Mouse (Mus musculus) forebrain, embryonic 16.5 days (tissue): ENCODE measurements at regions not wholly inside any gene's neighbourhood (a gene's known extent, or its start where the extent isn't known, plus 50 kb on each side); places are given as distances from the start of the nearest gene placed in this dataset.
A peak's percentile ranks its signal among the peaks of the same experiment; 100 is the strongest.

ENCODE experiments used
- ATAC-seq: fragments of 200-750 bp; cut with Nextera tagmentation; 2 replicates; pipeline ENCODE4 v1.8.0; 2017; ENCODE audit warnings: mild to moderate bottlenecking, moderate library complexity
- H3K27ac ChIP-seq: fragments of 300-500 bp; sonication (generic); 2 replicates; pipeline ENCODE4 v1.5.1; 2014; ENCODE audit warnings: low read length, control low read depth
- H3K27me3 ChIP-seq: fragments of 300-500 bp; sonication (generic); replicated peaks from 2 replicates; pipeline ENCODE4 v1.6.1; 2014; ENCODE audit warnings: low read length; ENCODE audit not compliant: control insufficient read depth, insufficient read depth
- H3K36me3 ChIP-seq: fragments of 300-500 bp; sonication (generic); 2 replicates; pipeline ENCODE4 v1.6.1; 2014; ENCODE audit not compliant: control insufficient read depth, insufficient read depth
- H3K4me1 ChIP-seq: fragments of 300-500 bp; sonication (generic); replicated peaks from 2 replicates; pipeline ENCODE4 v1.6.1; 2014; ENCODE audit warnings: low read length; ENCODE audit not compliant: control insufficient read depth, insufficient read depth
- H3K4me2 ChIP-seq: fragments of 300-500 bp; sonication (generic); 2 replicates; pipeline ENCODE4 v1.6.1; 2014; ENCODE audit warnings: mild to moderate bottlenecking, low read length, control low read depth
- H3K4me3 ChIP-seq: fragments of 300-500 bp; sonication (generic); replicated peaks from 2 replicates; pipeline ENCODE4 v1.5.1; 2014; ENCODE audit warnings: mild to moderate bottlenecking, low read length, control low read depth
- H3K9ac ChIP-seq: fragments of 300-500 bp; sonication (generic); replicated peaks from 2 replicates; pipeline ENCODE4 v1.6.1; 2014; ENCODE audit warnings: low read depth, low read length, control low read depth
- H3K9me3 ChIP-seq: fragments of 300-500 bp; sonication (generic); 2 replicates; pipeline ENCODE4 v1.6.1; 2016; ENCODE audit warnings: low read length; ENCODE audit not compliant: control insufficient read depth
- WGBS: fragments of 180-500 bp; shearing (Covaris S2); extraction: QIAGEN DNeasy Blood & Tissue Kit; methylation state at CpG from one replicate; pipeline ENCODE4 v1.1.7; 2014; 5-methylcytosine and 5-hydroxymethylcytosine counted together

- Histone ChIP-seq H3K36me3 (no peaks in the 10 kb centered on the region), H3K4me3 (no peak overlapping the region), H3K4me2 (no peak overlapping the region), H3K9me3 (no peaks in the 10 kb centered on the region), H3K9ac (no peak overlapping the region), H3K27ac (no peak overlapping the region), H3K4me1 (no peaks in the 10 kb centered on the region), H3K27me3 (no peaks in the 10 kb centered on the region)
- no peak for ATAC-seq
- whole genome bisulfite sequencing, result 86% methylated on average over 6 of the region's 6 CpGs
Observed at GRCm38 (mm10) chr3:148066701-148067100, 923.7 kb downstream of the Adgrl2 start.

GRCm38 (mm10) chr3:148056074-148056473 lies 934.3 kb downstream of the Adgrl2 start:
- Histone ChIP-seq H3K4me3 (no peak overlapping the region), H3K9ac (no peak overlapping the region), H3K4me1 (no peaks in the 10 kb centered on the region), H3K9me3 (no peaks in the 10 kb centered on the region), H3K4me2 (no peak overlapping the region), H3K27me3 (no peaks in the 10 kb centered on the region), H3K27ac (no peak overlapping the region), H3K36me3 (no peaks in the 10 kb centered on the region)
- WGBS, result 48% methylated on average over 4 of the region's 4 CpGs
- ATAC-seq, result no peak

- no peak overlapping the region for H3K9ac ChIP-seq
Observed at GRCm38 (mm10) chr3:148052516-148052915, 937.8 kb downstream of the Adgrl2 start.

GRCm38 (mm10) chr3:148048247-148048646 lies 942.1 kb downstream of the Adgrl2 start:
- Histone ChIP-seq H3K4me2 (no peak overlapping the region), H3K27ac (no peak overlapping the region), H3K4me3 (no peak overlapping the region), H3K9me3 (no peaks in the 10 kb centered on the region), H3K4me1 (no peaks in the 10 kb centered on the region), H3K9ac (no peak overlapping the region), H3K36me3 (no peaks in the 10 kb centered on the region), H3K27me3 (no peaks in the 10 kb centered on the region)
- ATAC-seq, result no peak
- WGBS, result 94% methylated on average over 2 of the region's 2 CpGs

More at GRCm38 (mm10) chr3:148052516-148052915, 937.8 kb downstream of the Adgrl2 start:
- no peak for ATAC-seq
- Histone ChIP-seq H3K27ac (no peak overlapping the region), H3K36me3 (no peaks in the 10 kb centered on the region), H3K27me3 (no peaks in the 10 kb centered on the region), H3K4me1 (no peaks in the 10 kb centered on the region), H3K4me3 (no peak overlapping the region), H3K4me2 (no peak overlapping the region), H3K9me3 (no peaks in the 10 kb centered on the region)
- WGBS, result 70% methylated on average over 5 of the region's 5 CpGs

GRCm38 (mm10) chr3:148032532-148032931 lies 957.8 kb downstream of the Adgrl2 start:
- peak; percentile 58; the same call in 1 of the 2 replicates for ATAC-seq
- H3K27ac ChIP-seq, result no peak overlapping the region

GRCm38 (mm10) chr3:148005831-148006230 lies 984.5 kb downstream of the Adgrl2 start:
- Histone ChIP-seq H3K4me1 (no peaks in the 10 kb centered on the region), H3K4me3 (no peak overlapping the region), H3K36me3 (no peaks in the 10 kb centered on the region), H3K9me3 (no peaks in the 10 kb centered on the region), H3K27me3 (no peaks in the 10 kb centered on the region), H3K4me2 (no peak overlapping the region), H3K9ac (no peak overlapping the region), H3K27ac (no peak overlapping the region)
- no peak for ATAC-seq
- WGBS, result 66% methylated on average over 5 of the region's 5 CpGs

More at GRCm38 (mm10) chr3:148032532-148032931, 957.8 kb downstream of the Adgrl2 start:
- peaks cover 9% of the 10 kb centered on the region; the same call in 1 of the 2 replicates for H3K4me1 ChIP-seq
- 25% methylated on average over 6 of the region's 6 CpGs for WGBS
- no peaks in the 10 kb centered on the region for H3K36me3 ChIP-seq
- H3K9me3 ChIP-seq, result no peaks in the 10 kb centered on the region
- H3K4me3 ChIP-seq, result no peak overlapping the region
- H3K9ac ChIP-seq, result no peak overlapping the region
- H3K27me3 ChIP-seq, result no peaks in the 10 kb centered on the region
- H3K4me2 ChIP-seq, result peak overlapping the region; percentile 28

- no peaks in the 10 kb centered on the region for H3K36me3 ChIP-seq
- H3K9me3 ChIP-seq, result no peaks in the 10 kb centered on the region
- no peak overlapping the region for H3K4me3 ChIP-seq
- no peak overlapping the region for H3K4me2 ChIP-seq
- ATAC-seq, result no peak
- WGBS, result 60% methylated on average over 3 of the region's 3 CpGs
- H3K9ac ChIP-seq, result no peak overlapping the region
- H3K27ac ChIP-seq, result no peak overlapping the region
- H3K4me1 ChIP-seq, result no peaks in the 10 kb centered on the region
- no peaks in the 10 kb centered on the region for H3K27me3 ChIP-seq
Observed at GRCm38 (mm10) chr3:148004006-148004405, 986.3 kb downstream of the Adgrl2 start.

- no peak overlapping the region for H3K4me2 ChIP-seq
- no peaks in the 10 kb centered on the region for H3K4me1 ChIP-seq
- no peaks in the 10 kb centered on the region for H3K36me3 ChIP-seq
- no peaks in the 10 kb centered on the region for H3K9me3 ChIP-seq
- H3K4me3 ChIP-seq, result no peak overlapping the region
- 76% methylated on average over 15 of the region's 15 CpGs for WGBS
- no peak overlapping the region for H3K9ac ChIP-seq
- no peaks in the 10 kb centered on the region for H3K27me3 ChIP-seq
- H3K27ac ChIP-seq, result no peak overlapping the region
- no peak for ATAC-seq
Observed at GRCm38 (mm10) chr3:147999330-147999953, 990.9 kb downstream of the Adgrl2 start.

GRCm38 (mm10) chr3:147991738-147992137 lies 998.6 kb downstream of the Adgrl2 start:
- Histone ChIP-seq H3K9me3 (no peaks in the 10 kb centered on the region), H3K27me3 (no peaks in the 10 kb centered on the region), H3K4me3 (no peak overlapping the region), H3K36me3 (no peaks in the 10 kb centered on the region), H3K27ac (no peak overlapping the region), H3K4me2 (no peak overlapping the region), H3K9ac (no peak overlapping the region), H3K4me1 (0 out of 2 replicates have a peak, but pooled peaks cover 3% of the 10 kb centered on the region)
- 71% methylated on average over 9 of the region's 9 CpGs for WGBS
- no peak for ATAC-seq
